Comparison of ENCODE assay signal across 18 mouse cellular contexts in the genomic region with DNA sequence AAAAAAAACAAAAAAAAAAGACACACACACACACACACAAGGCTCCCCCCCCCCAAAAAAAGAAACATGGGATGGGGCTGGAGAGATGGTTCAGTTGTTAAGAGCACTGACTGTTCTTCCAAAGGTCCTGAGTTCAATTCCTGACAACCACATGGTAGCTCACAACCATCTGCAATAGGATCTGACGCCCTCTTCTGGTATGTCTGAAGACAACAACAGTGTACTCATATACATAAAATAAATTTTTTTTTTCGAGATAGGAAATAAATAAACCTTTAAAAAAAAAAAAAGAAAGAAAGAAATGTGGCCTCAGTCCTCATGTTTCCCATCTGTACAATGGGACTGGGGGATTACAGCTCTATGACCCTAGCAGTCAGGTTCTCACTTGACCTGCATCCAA. TPM values are rescaled to one million over a fixed set of nuclear protein-coding genes. Genes with fewer than 3 reads are reported as not detected.
A peak's percentile ranks its signal among the peaks of the same experiment; 100 is the strongest.
DNase-seq lines count a peak whose midpoint lies in the region; ATAC-seq and TF ChIP-seq lines count a peak whose summit lies in the region.
"Had no signal": no experiment of that assay in that cellular context is flagged by ENCODE, and none has a peak within 500 bp of the region (broad histone marks: within the 10 kb centered on the region; RNA-seq: fewer than 3 reads in every experiment).

No protein-coding gene starts in this region.

- no peak overlapping the region for H3K9ac ChIP-seq in heart, adult 2 months (ENCODE audit: low read depth, low read length)
- no peak overlapping the region for H3K9ac ChIP-seq in hindbrain, postnatal 0 days (replicated peaks; ENCODE audit: low read length)
- H3K9ac ChIP-seq in hindbrain, embryonic 16.5 days (ENCODE audit: low read depth, low read length) = no peak overlapping the region
- no peak overlapping the region for H3K9ac ChIP-seq in lung, postnatal 0 days (replicated peaks; ENCODE audit: low read depth)
- H3K9ac ChIP-seq: embryonic facial prominence, embryonic 15.5 days; lung, embryonic 14.5 days; midbrain, embryonic 13.5 days had no signal

- no peaks in the 10 kb centered on the region; the same call in 1 of the 2 replicates for H3K79me2 ChIP-seq in heart, adult 2 months (replicated peaks; ENCODE audit: control insufficient read depth, insufficient read depth, low read length)

- peaks cover 17% of the 10 kb centered on the region for H3K36me3 ChIP-seq in heart, adult 2 months (ENCODE audit: control insufficient read depth, insufficient read depth, low read length)
- H3K36me3 ChIP-seq in hindbrain, postnatal 0 days (ENCODE audit: insufficient read depth, low read length) = peaks cover 33% of the 10 kb centered on the region
- H3K36me3 ChIP-seq in hindbrain, embryonic 16.5 days (ENCODE audit: control insufficient read depth, insufficient read depth, low read length) = peaks cover 33% of the 10 kb centered on the region
- H3K36me3 ChIP-seq in lung, postnatal 0 days (ENCODE audit: insufficient read depth, low read length) = peaks cover 47% of the 10 kb centered on the region
- peaks cover 24% of the 10 kb centered on the region for H3K36me3 ChIP-seq in splenic B cell, adult 2 months (ENCODE audit: control insufficient read depth, insufficient read depth, low read length, poor library complexity, severe bottlenecking)

- no peak for TF ChIP-seq EP300 in heart, adult 2 months (IDR thresholded peaks at IDR 0.05; ENCODE audit: insufficient read depth, low read depth, low read length)
- TF ChIP-seq EP300 in lung, postnatal 0 days (IDR thresholded peaks at IDR 0.05) = no peak

- no peak for ATAC-seq in hindbrain, postnatal 0 days
- no peak for ATAC-seq in hindbrain, embryonic 16.5 days
- no peak for ATAC-seq in lung, postnatal 0 days
- ATAC-seq: intestine, embryonic 16.5 days; midbrain, embryonic 13.5 days had no signal

- intact Hi-C loops in heart, adult 2 months (cut with DNase I) = no loop called here
- intact Hi-C loops in heart, postnatal 10 days (cut with DNase I) = no loop called here

- no peak for TF ChIP-seq POLR2A in heart, adult 2 months (IDR thresholded peaks at IDR 0.05; ENCODE audit: insufficient read depth, low read depth, low read length)

- peak overlapping the region; percentile 76 for H3K27ac ChIP-seq in heart, adult 2 months
- H3K27ac ChIP-seq in hindbrain, postnatal 0 days = no peak overlapping the region
- no peak overlapping the region for H3K27ac ChIP-seq in hindbrain, embryonic 16.5 days (ENCODE audit: low read depth, low read length)
- H3K27ac ChIP-seq in lung, postnatal 0 days (ENCODE audit: low read length) = 0 out of 2 replicates have a peak overlapping the region, but pooled peaks have one; percentile 44
- H3K27ac ChIP-seq: midbrain, embryonic 13.5 days had no signal

- peak; percentile 43 for TF ChIP-seq CTCF in heart, adult 2 months (IDR thresholded peaks at IDR 0.05)
- peak; percentile 25; the same call in 1 of the 2 replicates for TF ChIP-seq CTCF in hindbrain, postnatal 0 days (IDR thresholded peaks at IDR 0.05; ENCODE audit: low read depth)
- TF ChIP-seq CTCF in lung, postnatal 0 days (IDR thresholded peaks at IDR 0.05) = peak; percentile 33

- H3K9me3 ChIP-seq in hindbrain, postnatal 0 days (ENCODE audit: low read length) = no peaks in the 10 kb centered on the region
- H3K9me3 ChIP-seq in hindbrain, embryonic 16.5 days (ENCODE audit: control insufficient read depth, low read length) = no peaks in the 10 kb centered on the region
- no peaks in the 10 kb centered on the region for H3K9me3 ChIP-seq in lung, postnatal 0 days (ENCODE audit: low read length)
- H3K9me3 ChIP-seq: embryonic facial prominence, embryonic 15.5 days; midbrain, embryonic 13.5 days had no signal

- no peaks in the 10 kb centered on the region for H3K27me3 ChIP-seq in heart, adult 2 months (ENCODE audit: control insufficient read depth, insufficient read depth, low read length)
- no peaks in the 10 kb centered on the region for H3K27me3 ChIP-seq in hindbrain, postnatal 0 days (ENCODE audit: insufficient read depth, low read length)
- no peaks in the 10 kb centered on the region for H3K27me3 ChIP-seq in hindbrain, embryonic 16.5 days (replicated peaks; ENCODE audit: control insufficient read depth, insufficient read depth, low read length)
- H3K27me3 ChIP-seq in lung, postnatal 0 days (replicated peaks; ENCODE audit: insufficient read depth, low read length) = no peaks in the 10 kb centered on the region
- H3K27me3 ChIP-seq in splenic B cell, adult 2 months (ENCODE audit: control insufficient read depth, insufficient read depth, low read length, poor library complexity, severe bottlenecking) = no peaks in the 10 kb centered on the region
- H3K27me3 ChIP-seq: embryonic facial prominence, embryonic 15.5 days; midbrain, embryonic 13.5 days had no signal

- H3K4me2 ChIP-seq in hindbrain, postnatal 0 days (ENCODE audit: low read depth, low read length) = no peak overlapping the region
- no peak overlapping the region for H3K4me2 ChIP-seq in hindbrain, embryonic 16.5 days (ENCODE audit: low read length)
- H3K4me2 ChIP-seq in lung, postnatal 0 days (replicated peaks; ENCODE audit: low read depth, low read length) = no peak overlapping the region
- H3K4me2 ChIP-seq: embryonic facial prominence, embryonic 15.5 days; lung, embryonic 14.5 days; midbrain, embryonic 13.5 days had no signal

- peaks cover 35% of the 10 kb centered on the region for H3K4me1 ChIP-seq in heart, adult 2 months (ENCODE audit: control insufficient read depth, insufficient read depth, low read length)
- H3K4me1 ChIP-seq in hindbrain, postnatal 0 days (ENCODE audit: insufficient read depth, low read length) = no peaks in the 10 kb centered on the region
- peaks cover 7% of the 10 kb centered on the region for H3K4me1 ChIP-seq in hindbrain, embryonic 16.5 days (ENCODE audit: control insufficient read depth, insufficient read depth, low read depth, low read length)
- H3K4me1 ChIP-seq in lung, postnatal 0 days (ENCODE audit: insufficient read depth, low read depth, low read length) = peaks cover 22% of the 10 kb centered on the region; the same call in 1 of the 2 replicates

- 72% methylated on average over 2 of the region's 2 CpGs for WGBS in heart, adult 2 months
- WGBS in hindbrain, postnatal 0 days = 76% methylated on average over 2 of the region's 2 CpGs
- 81% methylated on average over 2 of the region's 2 CpGs for WGBS in hindbrain, embryonic 16.5 days
- 69% methylated on average over 2 of the region's 2 CpGs for WGBS in lung, postnatal 0 days

- H3K4me3 ChIP-seq in heart, adult 2 months = no peak overlapping the region
- no peak overlapping the region for H3K4me3 ChIP-seq in hindbrain, postnatal 0 days (ENCODE audit: low read length)
- H3K4me3 ChIP-seq in hindbrain, embryonic 16.5 days (ENCODE audit: low read length) = no peak overlapping the region
- no peak overlapping the region for H3K4me3 ChIP-seq in lung, postnatal 0 days (ENCODE audit: low read depth, low read length)
- H3K4me3 ChIP-seq: embryonic facial prominence, embryonic 15.5 days; midbrain, embryonic 13.5 days; myocyte had no signal

- no peak for DNase-seq in heart, adult 2 months
- no peak for DNase-seq in heart, postnatal 10 days
- DNase-seq in hindbrain, postnatal 0 days (ENCODE audit: low spot score) = no peak
- no peak for DNase-seq in lung, postnatal 0 days (ENCODE audit: low spot score)
- DNase-seq in lung, postnatal 36 days = no peak
- peak; percentile 46 for DNase-seq in splenic B cell, adult 2 months (ENCODE audit: low read depth, low spot score)
- DNase-seq in thymus, postnatal 4 days = no peak
- DNase-seq: cerebellum, adult 9-11 months; gastrocnemius, postnatal 36 days; kidney, postnatal 4 days; left cerebral cortex, postnatal 4 days; lung, embryonic 14.5 days had no signal

RNA-seq across cellular contexts. Expression of a gene that starts 8.4 kb away (rescaled TPM):
- total RNA-seq in heart, adult 2 months (2021) = 10 to 100 TPM; 19.9 to 24.2 TPM
- 33.7 and 39.1 TPM in 2 replicates for polyA plus RNA-seq in heart, adult 2 months (2012; rRNA removed)
- total RNA-seq in heart, postnatal 10 days (2021) = 10 to 100 TPM; 15.4 to 17.3 TPM
- total RNA-seq in hindbrain, postnatal 0 days (2014; rRNA removed) = 11.2 and 14.6 TPM in 2 replicates
- 8.3 and 9.0 TPM in 2 replicates for polyA plus RNA-seq in hindbrain, postnatal 0 days (2015; fragmentation: Nextera tagmentation; extraction: Ambion mirVana)
- polyA plus RNA-seq in hindbrain, embryonic 16.5 days (2015; fragmentation: Nextera tagmentation; extraction: Ambion mirVana) = 5.6 and 7.0 TPM in 2 replicates
- 31.9 and 34.3 TPM in 2 replicates for polyA plus RNA-seq in lung, postnatal 0 days (2015; fragmentation: Nextera tagmentation; extraction: Ambion mirVana)

RNA-seq across cellular contexts. Expression of a gene that starts 17.7 kb away (rescaled TPM):
- 100 to 1,000 TPM; 243 to 250 TPM for total RNA-seq in heart, adult 2 months (2021)
- polyA plus RNA-seq in heart, adult 2 months (2012; rRNA removed) = 311 and 386 TPM in 2 replicates
- total RNA-seq in heart, postnatal 10 days (2021) = 100 to 1,000 TPM; 422 to 478 TPM
- 334 and 369 TPM in 2 replicates for total RNA-seq in hindbrain, postnatal 0 days (2014; rRNA removed)
- 275 and 287 TPM in 2 replicates for polyA plus RNA-seq in hindbrain, postnatal 0 days (2015; fragmentation: Nextera tagmentation; extraction: Ambion mirVana)
- polyA plus RNA-seq in hindbrain, embryonic 16.5 days (2015; fragmentation: Nextera tagmentation; extraction: Ambion mirVana) = 302 and 317 TPM in 2 replicates
- 414 and 417 TPM in 2 replicates for polyA plus RNA-seq in lung, postnatal 0 days (2015; fragmentation: Nextera tagmentation; extraction: Ambion mirVana)

RNA-seq across cellular contexts. Expression of a gene that starts 30.0 kb away (rescaled TPM):
- 10 to 100 TPM; 39.9 to 51.4 TPM for total RNA-seq in heart, adult 2 months (2021)
- polyA plus RNA-seq in heart, adult 2 months (2012; rRNA removed) = 43.7 and 54.5 TPM in 2 replicates
- 10 to 100 TPM; 36.9 to 40.7 TPM for total RNA-seq in heart, postnatal 10 days (2021)
- 7.6 and 10.9 TPM in 2 replicates for total RNA-seq in hindbrain, postnatal 0 days (2014; rRNA removed)
- 9.0 and 9.3 TPM in 2 replicates for polyA plus RNA-seq in hindbrain, postnatal 0 days (2015; fragmentation: Nextera tagmentation; extraction: Ambion mirVana)
- polyA plus RNA-seq in hindbrain, embryonic 16.5 days (2015; fragmentation: Nextera tagmentation; extraction: Ambion mirVana) = 13.5 and 16.9 TPM in 2 replicates
- polyA plus RNA-seq in lung, postnatal 0 days (2015; fragmentation: Nextera tagmentation; extraction: Ambion mirVana) = 22.4 and 24.1 TPM in 2 replicates

RNA-seq across cellular contexts. Expression of a gene that starts 36.8 kb away (rescaled TPM):
- under 1 TPM; 0.29 to 0.34 TPM for total RNA-seq in heart, adult 2 months (2021)
- polyA plus RNA-seq in heart, adult 2 months (2012; rRNA removed) = 0.26 and 0.31 TPM in 2 replicates
- total RNA-seq in heart, postnatal 10 days (2021) = under 1 TPM; 0.41 to 0.79 TPM
- 3.3 and 4.9 TPM in 2 replicates for total RNA-seq in hindbrain, postnatal 0 days (2014; rRNA removed)
- polyA plus RNA-seq in hindbrain, postnatal 0 days (2015; fragmentation: Nextera tagmentation; extraction: Ambion mirVana) = 1.7 and 1.9 TPM in 2 replicates
- polyA plus RNA-seq in hindbrain, embryonic 16.5 days (2015; fragmentation: Nextera tagmentation; extraction: Ambion mirVana) = 2.7 and 2.9 TPM in 2 replicates
- polyA plus RNA-seq in lung, postnatal 0 days (2015; fragmentation: Nextera tagmentation; extraction: Ambion mirVana) = 1.7 and 2.2 TPM in 2 replicates
- polyA plus RNA-seq: forebrain, embryonic 11.5 days had no signal

RNA-seq across cellular contexts. Expression of a gene that starts 38.8 kb away (rescaled TPM):
- 10 to 100 TPM; 14.9 to 17.4 TPM for total RNA-seq in heart, adult 2 months (2021)
- 30.0 and 45.4 TPM in 2 replicates for polyA plus RNA-seq in heart, adult 2 months (2012; rRNA removed)
- 10 to 100 TPM; 13.0 to 16.2 TPM for total RNA-seq in heart, postnatal 10 days (2021)
- total RNA-seq in hindbrain, postnatal 0 days (2014; rRNA removed) = 29.9 and 32.8 TPM in 2 replicates
- 17.8 and 19.4 TPM in 2 replicates for polyA plus RNA-seq in hindbrain, postnatal 0 days (2015; fragmentation: Nextera tagmentation; extraction: Ambion mirVana)
- polyA plus RNA-seq in hindbrain, embryonic 16.5 days (2015; fragmentation: Nextera tagmentation; extraction: Ambion mirVana) = 17.1 and 22.7 TPM in 2 replicates
- 17.9 and 22.0 TPM in 2 replicates for polyA plus RNA-seq in lung, postnatal 0 days (2015; fragmentation: Nextera tagmentation; extraction: Ambion mirVana)

Comparison
In these comparisons a context has a peak if more than half of its experiments do, and no peak if none do; other contexts are left out.
1. H3K27ac ChIP-seq: peak in heart, adult 2 months (single experiment) and lung, postnatal 0 days (single experiment); none in hindbrain, postnatal 0 days (single experiment) and hindbrain, embryonic 16.5 days (single experiment).
2. Peak in every context shown above with its lines, with median percentiles within 50 percentile points of each other: CTCF ChIP-seq.